20 mouse cellular contexts compared by ENCODE assay signal in genomic region chr3:145641036-145641685, GRCm38 (mm10). TPM values are rescaled to one million over a fixed set of nuclear protein-coding genes. Genes with fewer than 3 reads are reported as not detected.
"Had no signal": no experiment of that assay in that cellular context is flagged by ENCODE, and none has a peak within 500 bp of the region (broad histone marks: within the 10 kb centered on the region; RNA-seq: fewer than 3 reads in every experiment).

No protein-coding gene starts in this region.

- H3K4me2 ChIP-seq: limb, embryonic 13.5 days; liver, embryonic 12.5 days; liver, embryonic 15.5 days; midbrain, embryonic 11.5 days; stomach, embryonic 15.5 days had no signal

- H3K36me3 ChIP-seq: limb, embryonic 10.5 days; limb, embryonic 13.5 days; liver, embryonic 12.5 days; liver, embryonic 15.5 days; stomach, embryonic 15.5 days had no signal

- H3K4me1 ChIP-seq: liver, embryonic 12.5 days; liver, embryonic 15.5 days; stomach, embryonic 15.5 days had no signal

- DNase-seq: kidney, adult 2 months; kidney, postnatal 25 days; layer of hippocampus, adult 9-11 months; liver; lung, adult 2 months; lung, postnatal 14 days; lung, postnatal 4 days; right cerebral cortex, postnatal 25 days; spleen, adult 18-20 months; thymus, postnatal 25 days had no signal

- H3K9me3 ChIP-seq: limb, embryonic 10.5 days; limb, embryonic 13.5 days; liver, embryonic 12.5 days; liver, embryonic 15.5 days; stomach, embryonic 15.5 days had no signal

- H3K4me3 ChIP-seq: layer of hippocampus, adult 2 months; limb, embryonic 10.5 days; limb, embryonic 13.5 days; liver, embryonic 12.5 days; liver, embryonic 15.5 days; stomach, embryonic 15.5 days had no signal

- H3K9ac ChIP-seq: limb, embryonic 13.5 days; liver, embryonic 12.5 days; liver, embryonic 15.5 days; stomach, embryonic 15.5 days had no signal

- H3K27ac ChIP-seq: kidney, postnatal 0 days; layer of hippocampus, adult 2 months; limb, embryonic 10.5 days; limb, embryonic 13.5 days; liver, embryonic 12.5 days; liver, embryonic 15.5 days; stomach, embryonic 15.5 days had no signal

- H3K27me3 ChIP-seq: limb, embryonic 13.5 days; liver, embryonic 15.5 days; stomach, embryonic 15.5 days had no signal

RNA-seq across cellular contexts. Expression of gene Ccn1, which starts 8.6 kb away (rescaled TPM):
- total RNA-seq: megakaryocyte progenitor cell, adult 5-6 weeks; monocyte, adult 5-6 weeks had no signal
